Mouse (Mus musculus) midbrain, embryonic 14.5 days (tissue): ENCODE results near the gene Snu13. TPM values are rescaled to one million over a fixed set of nuclear protein-coding genes. Genes with fewer than 3 reads are reported as not detected.

Experiments
- ATAC-seq: fragments of 200-750 bp; cut with Nextera tagmentation; 2 replicates; pipeline ENCODE4 v1.8.0; 2017; ENCODE audit warnings: moderate number of reproducible peaks, moderate library complexity; ENCODE audit not compliant: low FRiP score, low TSS enrichment
- DNase-seq: peaks from one replicate; pipeline ENCODE4 v3.0.0-alpha.2; 2015
- H3K27ac ChIP-seq: fragments of 300-500 bp; sonication (generic); replicated peaks from 2 replicates; pipeline ENCODE4 v1.5.1; 2014; ENCODE audit warnings: mild to moderate bottlenecking, low read depth, low read length, moderate library complexity
- H3K27me3 ChIP-seq: fragments of 300-500 bp; sonication (generic); 2 replicates; pipeline ENCODE4 v1.6.1; 2014; ENCODE audit warnings: low read length, control low read depth, mixed read lengths; ENCODE audit not compliant: control insufficient read depth, insufficient read depth
- H3K36me3 ChIP-seq: fragments of 300-500 bp; sonication (generic); 2 replicates; pipeline ENCODE4 v1.6.1; 2014; ENCODE audit warnings: low read length, control low read depth; ENCODE audit not compliant: control insufficient read depth, insufficient read depth
- H3K4me1 ChIP-seq: fragments of 300-500 bp; sonication (generic); 2 replicates; pipeline ENCODE4 v1.6.1; 2014; ENCODE audit warnings: mild to moderate bottlenecking, antibody characterized with exemption, low read length, control low read depth; ENCODE audit not compliant: control insufficient read depth, insufficient read depth
- H3K4me2 ChIP-seq: fragments of 300-500 bp; sonication (generic); 2 replicates; pipeline ENCODE4 v1.6.1; 2014; ENCODE audit warnings: mild to moderate bottlenecking, low read length, moderate library complexity
- H3K4me3 ChIP-seq: fragments of 300-500 bp; sonication (generic); replicated peaks from 2 replicates; pipeline ENCODE4 v1.5.1; 2014; ENCODE audit warnings: low read depth, low read length
- H3K9ac ChIP-seq: fragments of 300-500 bp; sonication (generic); replicated peaks from 2 replicates; pipeline ENCODE4 v1.6.1; 2014; ENCODE audit warnings: mild to moderate bottlenecking, low read length, moderate library complexity
- H3K9me3 ChIP-seq: fragments of 300-500 bp; sonication (generic); 2 replicates; pipeline ENCODE4 v1.6.1; 2016; ENCODE audit warnings: low read length, control low read depth, mixed read lengths; ENCODE audit not compliant: control insufficient read depth
- WGBS: fragments of 180-500 bp; shearing (Covaris S2); extraction: QIAGEN DNeasy Blood & Tissue Kit; methylation state at CpG from one replicate; pipeline ENCODE4 v1.1.7; 2014; 5-methylcytosine and 5-hydroxymethylcytosine counted together
- polyA plus RNA-seq: library from polyadenylated mRNA; unstranded; fragments of >200 nt; fragmentation: Nextera tagmentation; extraction: Ambion mirVana; gene quantifications from 2 replicates; pipeline ENCODE4 v1.2.1, GENCODE M21; 2014

The Snu13 gene
- 243 and 254 TPM in 2 replicates for polyA plus RNA-seq

- peak within 1 kb of the TSS; percentile 84 for H3K9ac ChIP-seq
- ATAC-seq (peak; percentile 83; the same call in 1 of the 2 replicates), DNase-seq (peak; percentile 96)
- H3K27ac ChIP-seq: peak within 1 kb of the TSS; percentile 78
- under 1% methylated on average over 74 of the region's 74 CpGs for WGBS
- H3K4me2 ChIP-seq: peak within 1 kb of the TSS; percentile 96
- peaks cover 16% of the 10 kb centered on the region for H3K36me3 ChIP-seq
- H3K4me3 ChIP-seq: peak within 1 kb of the TSS; percentile 98
- no peaks in the 10 kb centered on the region for H3K27me3 ChIP-seq
- H3K9me3 ChIP-seq: no peaks in the 10 kb centered on the region
- H3K4me1 ChIP-seq: peaks cover 13% of the 10 kb centered on the region
Observed at GRCm38 (mm10) chr15:82047080-82047883, at the start of gene Snu13. Gene Snu13, minus strand, starts transcription at chr15:82047598.

- Histone ChIP-seq H3K27ac (no peak overlapping the region), H3K9ac (no peak overlapping the region), H3K9me3 (no peaks in the 10 kb centered on the region), H3K4me2 (no peak overlapping the region), H3K4me3 (no peak overlapping the region), H3K36me3 (no peaks in the 10 kb centered on the region), H3K4me1 (no peaks in the 10 kb centered on the region), H3K27me3 (no peaks in the 10 kb centered on the region)
- 89% methylated on average over 7 of the region's 7 CpGs for WGBS
- DNase-seq: no peak
- ATAC-seq: no peak
Observed at GRCm38 (mm10) chr15:82091061-82091460, 43.7 kb upstream of the Snu13 start.

GRCm38 (mm10) chr15:82087266-82087665 is 39.9 kb upstream of the Snu13 start:
- no peaks in the 10 kb centered on the region for H3K4me1 ChIP-seq
- peak; percentile 22 for DNase-seq

DNA sequence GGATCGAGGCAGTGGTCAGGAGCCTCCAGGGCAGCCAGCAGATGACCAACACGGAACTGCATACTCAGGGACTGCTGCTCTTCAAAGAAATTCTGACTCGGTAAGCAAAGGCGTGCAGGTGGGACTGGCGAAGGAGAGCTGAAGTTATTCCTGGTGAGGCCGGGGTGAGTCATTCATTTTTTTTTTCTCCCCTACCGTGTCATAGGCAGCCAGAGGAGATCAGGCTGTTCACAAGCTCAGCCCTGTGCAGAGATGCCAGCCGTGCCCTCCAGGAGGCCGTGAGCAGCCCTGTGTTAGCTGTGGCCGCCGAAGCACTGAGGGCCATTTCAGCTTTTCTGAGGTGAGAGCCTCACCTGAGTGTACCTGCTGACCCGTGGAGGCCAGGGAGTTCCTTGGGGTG is 38.7 kb upstream of the Snu13 start:
- ATAC-seq: no peak
- no peaks in the 10 kb centered on the region for H3K27me3 ChIP-seq
- WGBS: 89% methylated on average over 12 of the region's 12 CpGs
- no peaks in the 10 kb centered on the region for H3K36me3 ChIP-seq
- H3K9me3 ChIP-seq: no peaks in the 10 kb centered on the region
- no peaks in the 10 kb centered on the region for H3K4me1 ChIP-seq
- H3K9ac ChIP-seq: no peak overlapping the region
- H3K4me2 ChIP-seq: no peak overlapping the region
- H3K27ac ChIP-seq: no peak overlapping the region
- no peak for DNase-seq
- no peak overlapping the region for H3K4me3 ChIP-seq

More at GRCm38 (mm10) chr15:82087266-82087665, 39.9 kb upstream of the Snu13 start:
- 13% methylated on average over 10 of the region's 10 CpGs for WGBS
- Histone ChIP-seq H3K4me2 (no peak overlapping the region), H3K27ac (no peak overlapping the region), H3K9ac (no peak overlapping the region), H3K4me3 (no peak overlapping the region), H3K36me3 (no peaks in the 10 kb centered on the region), H3K27me3 (no peaks in the 10 kb centered on the region), H3K9me3 (no peaks in the 10 kb centered on the region)
- no peak for ATAC-seq

DNA sequence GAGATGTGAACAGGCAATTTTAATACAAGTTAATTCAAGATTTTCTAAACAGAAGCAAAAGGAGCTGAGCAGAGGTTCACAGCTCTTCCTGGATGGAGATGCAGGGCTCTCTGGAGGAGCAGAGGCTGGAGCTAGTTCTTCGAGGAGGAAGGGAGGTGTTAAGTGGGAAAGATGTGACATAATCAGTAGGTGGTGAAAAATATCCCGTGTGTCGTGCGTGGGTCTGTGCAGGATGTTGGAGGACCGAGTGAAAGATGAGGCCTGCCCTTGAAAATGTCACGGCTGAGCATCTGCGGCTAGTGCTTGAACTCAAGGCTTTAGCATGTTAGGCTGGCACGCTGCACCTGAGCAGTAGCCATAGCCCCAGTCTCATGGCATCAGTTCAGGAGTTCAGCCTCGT is 38.2 kb upstream of the Snu13 start:
- WGBS: 88% methylated on average over 9 of the region's 9 CpGs
- Histone ChIP-seq H3K27me3 (no peaks in the 10 kb centered on the region), H3K36me3 (no peaks in the 10 kb centered on the region), H3K4me3 (no peak overlapping the region), H3K4me1 (no peaks in the 10 kb centered on the region), H3K9ac (no peak overlapping the region), H3K9me3 (no peaks in the 10 kb centered on the region), H3K27ac (no peak overlapping the region), H3K4me2 (no peak overlapping the region)
- ATAC-seq (no peak), DNase-seq (no peak)

DNA sequence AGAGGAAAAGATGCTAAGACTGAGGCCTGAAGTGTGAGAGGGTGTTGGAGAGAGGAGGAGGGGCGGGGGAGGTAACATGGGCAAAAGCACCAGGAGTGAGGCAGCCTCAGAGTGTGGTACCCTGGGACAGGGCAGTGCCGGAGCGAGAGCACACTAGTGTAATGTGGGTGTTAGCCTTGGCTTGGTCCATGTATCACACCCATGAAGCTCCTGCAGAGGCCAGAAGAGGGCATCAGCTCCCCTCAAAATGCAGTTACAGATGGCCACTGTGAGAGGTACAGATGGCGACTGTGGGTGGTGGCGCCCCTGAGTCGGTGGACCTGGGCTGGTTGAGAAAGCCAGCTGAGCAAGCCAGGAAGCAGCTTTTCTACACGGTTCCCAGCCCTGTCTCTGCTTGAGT is 33.8 kb upstream of the Snu13 start:
- 26% methylated on average over 7 of the region's 7 CpGs for WGBS
- H3K4me2 ChIP-seq: no peak overlapping the region
- no peak overlapping the region for H3K27ac ChIP-seq
- no peak overlapping the region for H3K9ac ChIP-seq
- H3K9me3 ChIP-seq: no peaks in the 10 kb centered on the region
- no peak overlapping the region for H3K4me3 ChIP-seq
- H3K4me1 ChIP-seq: no peaks in the 10 kb centered on the region
- H3K27me3 ChIP-seq: no peaks in the 10 kb centered on the region
- DNase-seq: peak; percentile 61
- ATAC-seq: no peak
- no peaks in the 10 kb centered on the region for H3K36me3 ChIP-seq

GRCm38 (mm10) chr15:82079883-82080282 is 32.5 kb upstream of the Snu13 start:
- WGBS: 68% methylated on average over 10 of the region's 10 CpGs
- Histone ChIP-seq H3K27me3 (no peaks in the 10 kb centered on the region), H3K27ac (no peak overlapping the region), H3K4me1 (no peaks in the 10 kb centered on the region), H3K9ac (no peak overlapping the region), H3K9me3 (no peaks in the 10 kb centered on the region), H3K36me3 (no peaks in the 10 kb centered on the region), H3K4me2 (no peak overlapping the region), H3K4me3 (no peak overlapping the region)
- no peak for ATAC-seq
- no peak for DNase-seq

DNA sequence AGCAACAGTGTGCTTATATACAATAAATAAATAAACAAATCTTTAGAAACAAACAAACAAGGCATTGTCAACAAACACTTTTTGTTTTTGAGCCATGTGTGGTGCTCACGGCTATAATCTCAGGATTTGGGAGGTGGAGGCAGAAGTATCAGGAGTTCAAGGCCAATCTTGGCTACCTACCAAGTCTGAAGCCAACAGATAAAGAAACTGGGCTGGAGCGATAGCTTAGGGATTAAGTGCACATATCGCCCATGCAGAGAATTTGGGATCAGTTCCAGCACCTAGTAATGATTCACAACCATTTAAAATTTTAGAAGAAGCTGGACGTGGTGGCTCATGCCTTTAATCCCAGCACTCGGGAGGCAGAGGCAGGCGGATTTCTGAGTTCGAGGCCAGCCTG is 26.1 kb upstream of the Snu13 start:
- ATAC-seq: no peak
- Histone ChIP-seq H3K4me2 (no peak overlapping the region), H3K9ac (no peak overlapping the region), H3K27me3 (peaks cover 24% of the 10 kb centered on the region), H3K9me3 (no peaks in the 10 kb centered on the region), H3K4me3 (no peak overlapping the region), H3K36me3 (no peaks in the 10 kb centered on the region), H3K4me1 (no peaks in the 10 kb centered on the region), H3K27ac (no peak overlapping the region)
- no peak for DNase-seq
- whole genome bisulfite sequencing: 88% methylated on average over 7 of the region's 7 CpGs

- no peak for DNase-seq
- H3K27ac ChIP-seq: no peak overlapping the region
- no peak overlapping the region for H3K4me2 ChIP-seq
- no peaks in the 10 kb centered on the region for H3K36me3 ChIP-seq
- no peaks in the 10 kb centered on the region for H3K4me1 ChIP-seq
- no peak for ATAC-seq
- H3K4me3 ChIP-seq: no peak overlapping the region
- no peak overlapping the region for H3K9ac ChIP-seq
- no peaks in the 10 kb centered on the region for H3K9me3 ChIP-seq
- peaks cover 24% of the 10 kb centered on the region for H3K27me3 ChIP-seq
- WGBS: 92% methylated on average over 26 of the region's 26 CpGs
Observed at GRCm38 (mm10) chr15:82071816-82072469, 24.5 kb upstream of the Snu13 start.
